Mouse (Mus musculus) CD4-positive, CD25-positive, alpha-beta regulatory T cell, adult 9 weeks (primary cell): ENCODE measurements around the gene Lsm5. TPM values are rescaled to one million over a fixed set of nuclear protein-coding genes. Genes with fewer than 3 reads are reported as not detected.

Experiments
- polyA plus RNA-seq: library from polyadenylated mRNA; unstranded; fragments of 100-300 nt; shearing (Covaris generic); gene quantifications from one replicate; pipeline ENCODE4 v1.2.1, GENCODE M21; 2017

The Lsm5 gene
- 123 TPM for polyA plus RNA-seq

DNA sequence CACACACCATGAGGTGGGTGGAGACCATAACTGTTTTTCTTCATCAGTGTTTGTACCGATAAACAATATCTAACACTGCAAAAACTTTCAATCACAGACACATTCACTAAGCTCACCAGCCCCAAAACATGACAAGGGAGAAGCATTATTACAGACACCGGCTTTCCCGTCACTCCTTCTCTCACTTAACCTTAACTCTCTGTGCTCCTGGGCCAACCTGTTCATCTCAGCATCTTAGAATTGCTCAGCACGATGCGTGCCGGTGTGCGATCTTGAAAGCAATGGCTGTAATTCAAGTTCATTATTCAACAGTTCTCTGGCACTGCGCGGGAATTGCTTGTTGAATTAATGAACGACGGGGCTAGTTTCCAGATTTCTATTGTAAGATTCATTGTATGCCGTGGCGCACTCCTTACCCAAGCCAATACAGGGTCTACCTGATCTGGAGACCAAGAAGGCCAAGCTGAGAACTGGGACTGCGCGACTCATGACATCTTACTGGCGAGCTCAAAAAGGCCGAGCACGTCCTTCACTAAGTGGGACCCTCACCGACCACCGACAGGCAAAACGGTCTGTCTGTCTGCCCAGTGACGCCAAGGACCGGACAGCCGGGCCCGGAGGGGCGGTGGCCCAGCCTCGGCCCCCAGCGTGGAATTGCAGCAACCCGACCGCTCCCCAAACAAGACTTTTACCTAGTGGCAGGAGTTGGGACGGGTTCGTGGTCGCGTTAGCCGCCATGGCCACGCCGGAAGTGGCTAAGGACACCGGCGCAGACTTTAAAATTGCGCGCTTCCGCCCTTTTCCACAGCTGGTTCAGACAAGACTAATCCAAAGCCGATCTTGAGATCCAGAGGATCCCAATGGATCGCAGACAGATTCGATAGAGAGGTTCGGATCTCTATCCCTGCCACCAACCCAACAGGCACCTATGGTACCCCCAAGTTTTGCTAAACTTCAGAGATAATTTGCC lies at the start of gene Lsm5:
Gene Lsm5 (minus strand): TSS at position 780 of the 970 bp plus-strand sequence.

GRCm38 (mm10) chr6:56714574-56715269 lies 10.2 kb upstream of the Lsm5 start, which contains the start of gene Avl9:
TSS of gene Avl9 (plus strand) at chr6:56714899.

Other genes with a start within 250 kb of the Lsm5 start
- 0.22 TPM for gene Pde1c, start 135.6 kb downstream of the Lsm5 start, polyA plus RNA-seq
- gene Avl9, start 10.2 kb upstream of the Lsm5 start, polyA plus RNA-seq: 13.4 TPM
- 20.4 TPM for gene Kbtbd2, start 93.1 kb upstream of the Lsm5 start, polyA plus RNA-seq
- not detected for gene Fkbp9, start 127.3 kb upstream of the Lsm5 start, polyA plus RNA-seq
- 45.3 TPM for gene Nt5c3, start 219.2 kb upstream of the Lsm5 start, polyA plus RNA-seq
- 0.48 TPM for gene Vmn1r4, start 219.3 kb upstream of the Lsm5 start, polyA plus RNA-seq